Mouse (Mus musculus): ENCODE measurements around the gene Idh3a. TPM values are rescaled to one million over a fixed set of nuclear protein-coding genes. Genes with fewer than 3 reads are reported as not detected.
A peak's percentile ranks its signal among the peaks of the same experiment; 100 is the strongest.

Idh3a gene
- polyA plus RNA-seq, 2 experiments: 40.0 to 90.7 TPM

DNA sequence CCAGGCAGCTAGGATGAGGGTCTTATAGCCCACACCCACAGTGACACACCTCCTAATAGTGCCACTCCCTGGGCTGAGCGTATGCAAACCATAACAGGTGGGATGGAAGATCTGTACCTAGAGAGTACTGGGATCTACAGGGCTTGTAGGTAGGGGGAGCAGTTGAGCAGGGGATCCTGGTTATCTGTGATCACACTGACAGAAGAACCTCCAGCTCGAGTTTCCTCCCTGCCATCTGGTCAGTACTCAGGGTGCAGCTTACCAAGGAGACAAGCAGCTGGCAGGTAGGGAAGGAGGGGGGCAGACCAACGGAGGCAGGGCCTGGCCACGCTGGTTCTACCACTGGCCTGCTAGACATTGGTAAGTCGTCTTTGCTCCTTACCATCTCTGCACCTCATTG is 33.7 kb upstream of the Idh3a start:
- Histone ChIP-seq H3K27ac (no peak overlapping the region), H3K4me1 (replicated peaks; ENCODE audit: control insufficient read depth in 2 of 2, insufficient read depth in 2 of 2, low read length in 1 of 2) (no peaks in the 10 kb centered on the region), H3K27me3 (ENCODE audit: control insufficient read depth, insufficient read depth, low read length) (no peaks in the 10 kb centered on the region), H3K9ac (replicated peaks) (no peak overlapping the region), H3K4me3 (ENCODE audit: insufficient read depth in 1 of 2, low read depth in 2 of 2, low read length in 2 of 2) (no peak overlapping the region), H3K36me3 (replicated peaks; ENCODE audit: control insufficient read depth, insufficient read depth, low read depth) (no peaks in the 10 kb centered on the region), H3K9me3 (ENCODE audit: control insufficient read depth, low read length) (no peaks in the 10 kb centered on the region), H3K4me2 (ENCODE audit: low read depth) (no peak overlapping the region)
- 15% methylated on average over 5 of the region's 5 CpGs for WGBS (ENCODE audit: insufficient replicate concordance)
- ATAC-seq (ENCODE audit: insufficient read depth) (peak; percentile 58; the same call in 1 of the 2 replicates), DNase-seq (ENCODE audit: low read depth in 3 of 3, low spot score in 3 of 3) (peak in 2 of 3 experiments; percentile 17 to 24)
- TF ChIP-seq CTCF (IDR thresholded peaks at IDR 0.05; ENCODE audit: low read depth) (peak; percentile 71), EP300 (IDR thresholded peaks at IDR 0.05; ENCODE audit: low read depth) (no peak)

DNA sequence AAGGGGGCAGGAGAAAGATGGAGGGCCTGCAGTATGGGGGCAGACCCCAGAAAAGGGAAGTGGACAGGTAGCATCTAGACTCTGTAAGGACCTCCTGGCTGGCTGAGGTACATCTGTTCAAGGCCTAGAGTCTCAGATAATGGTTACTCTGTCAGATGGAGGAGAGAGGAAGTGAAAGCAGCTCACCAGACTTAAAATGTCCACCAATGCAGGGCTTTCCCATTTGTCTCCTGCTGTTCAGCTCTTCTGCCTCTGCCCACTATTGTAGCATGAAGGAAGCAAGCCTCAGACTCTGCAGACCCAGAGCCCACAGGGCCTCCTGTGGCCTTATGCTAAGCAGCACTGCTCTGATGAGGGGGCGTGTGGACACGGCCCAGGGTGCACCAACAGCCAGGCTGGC is 31.1 kb upstream of the Idh3a start:
- Histone ChIP-seq H3K9me3 (ENCODE audit: control insufficient read depth, low read length) (no peaks in the 10 kb centered on the region), H3K4me3 (ENCODE audit: insufficient read depth in 1 of 2, low read depth in 2 of 2, low read length in 2 of 2) (no peak overlapping the region), H3K4me1 (replicated peaks; ENCODE audit: control insufficient read depth in 2 of 2, insufficient read depth in 2 of 2, low read length in 1 of 2) (peaks cover 0 to 4% of the 10 kb centered on the region in 2 experiments; a peak in 1 of 4 replicates), H3K27ac (no peak overlapping the region), H3K4me2 (ENCODE audit: low read depth) (no peak overlapping the region), H3K27me3 (ENCODE audit: control insufficient read depth, insufficient read depth, low read length) (no peaks in the 10 kb centered on the region; the same call in 1 of the 2 replicates), H3K36me3 (replicated peaks; ENCODE audit: control insufficient read depth, insufficient read depth, low read depth) (no peaks in the 10 kb centered on the region), H3K9ac (replicated peaks) (no peak overlapping the region)
- TF ChIP-seq EP300 (IDR thresholded peaks at IDR 0.05; ENCODE audit: low read depth): no peak
- no peak for TF ChIP-seq CTCF (IDR thresholded peaks at IDR 0.05; ENCODE audit: low read depth)
- DNase-seq (ENCODE audit: low read depth in 3 of 3, low spot score in 3 of 3): no peak
- no peak for ATAC-seq (ENCODE audit: insufficient read depth)
- 65% methylated on average over 2 of the region's 2 CpGs for WGBS (ENCODE audit: insufficient replicate concordance)

DNA sequence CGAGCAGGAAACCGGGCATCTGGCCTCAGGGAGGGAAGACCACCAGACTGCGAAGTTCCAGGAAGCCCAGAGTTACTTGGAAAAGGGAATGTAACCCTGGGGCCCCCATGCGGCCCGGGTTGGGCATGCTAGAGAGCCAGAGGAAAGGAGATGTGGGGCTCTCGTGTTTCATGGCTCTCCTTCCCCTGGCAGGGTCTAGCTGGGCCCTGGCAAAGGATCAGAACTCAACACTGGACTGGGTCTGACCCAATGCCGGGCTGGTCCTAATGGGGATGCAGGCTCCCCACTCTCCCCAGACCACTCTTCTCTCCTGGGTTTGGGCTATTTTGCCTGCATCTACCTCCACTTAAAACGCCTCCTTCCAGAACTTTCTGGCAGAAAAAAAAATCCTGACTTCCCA is 27.4 kb upstream of the Idh3a start:
- no peak for ATAC-seq (ENCODE audit: insufficient read depth)
- TF ChIP-seq CTCF (IDR thresholded peaks at IDR 0.05; ENCODE audit: low read depth): no peak
- no peak for TF ChIP-seq EP300 (IDR thresholded peaks at IDR 0.05; ENCODE audit: low read depth)
- no peak overlapping the region for H3K27ac ChIP-seq
- H3K9ac ChIP-seq (replicated peaks): no peak overlapping the region
- peaks cover 4 to 8% of the 10 kb centered on the region in 2 experiments for H3K4me1 ChIP-seq (replicated peaks; ENCODE audit: control insufficient read depth in 2 of 2, insufficient read depth in 2 of 2, low read length in 1 of 2)
- no peaks in the 10 kb centered on the region; the same call in 1 of the 2 replicates for H3K27me3 ChIP-seq (ENCODE audit: control insufficient read depth, insufficient read depth, low read length)
- DNase-seq (ENCODE audit: low read depth in 3 of 3, low spot score in 3 of 3): no peak
- H3K36me3 ChIP-seq (replicated peaks; ENCODE audit: control insufficient read depth, insufficient read depth, low read depth): no peaks in the 10 kb centered on the region
- H3K4me3 ChIP-seq (ENCODE audit: insufficient read depth in 1 of 2, low read depth in 2 of 2, low read length in 2 of 2): no peak overlapping the region
- no peak overlapping the region for H3K4me2 ChIP-seq (ENCODE audit: low read depth)
- 65% methylated on average over 8 of the region's 8 CpGs for WGBS (ENCODE audit: insufficient replicate concordance)
- no peaks in the 10 kb centered on the region for H3K9me3 ChIP-seq (ENCODE audit: control insufficient read depth, low read length)

DNA sequence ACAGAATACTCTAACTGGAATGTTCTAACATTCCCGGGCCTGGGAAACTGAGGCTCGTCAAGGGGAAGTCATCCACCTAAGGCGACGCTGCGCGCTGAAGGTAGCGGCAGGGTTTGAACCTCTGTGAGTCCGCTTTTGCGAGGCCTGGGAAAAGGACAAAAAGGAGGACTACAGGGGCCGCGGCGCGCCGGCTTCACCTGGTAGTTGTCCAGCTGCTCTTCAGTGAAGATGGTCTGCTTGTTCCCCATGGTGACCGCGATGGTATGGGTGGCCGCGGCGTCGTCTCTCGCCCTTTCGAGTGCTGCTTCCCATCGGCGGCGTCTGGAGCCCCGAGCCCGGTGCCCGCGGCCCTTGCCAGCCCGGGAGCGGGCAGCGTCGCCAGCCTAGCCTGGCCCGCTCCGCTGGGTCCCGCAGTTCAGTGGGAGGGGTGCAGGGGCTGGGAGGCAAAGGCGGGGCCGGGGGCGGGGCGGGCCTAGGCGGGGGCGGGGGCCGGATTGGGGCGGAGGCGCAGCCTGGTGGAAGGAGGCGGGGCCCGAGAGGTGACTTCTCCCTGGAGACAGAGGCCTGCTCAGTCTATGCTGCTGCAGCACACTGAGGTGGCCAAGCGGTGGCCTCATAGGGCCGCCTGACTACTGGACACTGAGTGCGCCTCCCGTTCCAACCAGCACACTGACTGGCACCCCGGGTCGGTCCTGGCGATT is 26.2 kb upstream of the Idh3a start, which contains the start of gene Cib2:
Cib2 (minus strand) TSS at position 448 of the 701 bp plus-strand sequence.
- Histone ChIP-seq H3K4me1 (replicated peaks; ENCODE audit: control insufficient read depth in 2 of 2, insufficient read depth in 2 of 2, low read length in 1 of 2) (peaks cover 4 to 10% of the 10 kb centered on the region in 2 experiments), H3K36me3 (replicated peaks; ENCODE audit: control insufficient read depth, insufficient read depth, low read depth) (no peaks in the 10 kb centered on the region), H3K4me2 (ENCODE audit: low read depth) (peak within 1 kb of the TSS; percentile 84), H3K4me3 (ENCODE audit: insufficient read depth in 1 of 2, low read depth in 2 of 2, low read length in 2 of 2) (peak within 1 kb of the TSS; percentile 47 to 55), H3K27me3 (ENCODE audit: control insufficient read depth, insufficient read depth, low read length) (no peaks in the 10 kb centered on the region; the same call in 1 of the 2 replicates), H3K9me3 (ENCODE audit: control insufficient read depth, low read length) (no peaks in the 10 kb centered on the region), H3K27ac (no peak within 1 kb of the TSS), H3K9ac (replicated peaks) (peak within 1 kb of the TSS; percentile 48)
- WGBS (ENCODE audit: insufficient replicate concordance): 3% methylated on average over 50 of the region's 54 CpGs
- peak; percentile 45 to 56 (median 50) for DNase-seq (ENCODE audit: low read depth in 3 of 3, low spot score in 3 of 3)
- peak; percentile 95 for ATAC-seq (ENCODE audit: insufficient read depth)
- TF ChIP-seq EP300 (IDR thresholded peaks at IDR 0.05; ENCODE audit: low read depth) (no peak), CTCF (IDR thresholded peaks at IDR 0.05; ENCODE audit: low read depth) (peak; percentile 54)

DNA sequence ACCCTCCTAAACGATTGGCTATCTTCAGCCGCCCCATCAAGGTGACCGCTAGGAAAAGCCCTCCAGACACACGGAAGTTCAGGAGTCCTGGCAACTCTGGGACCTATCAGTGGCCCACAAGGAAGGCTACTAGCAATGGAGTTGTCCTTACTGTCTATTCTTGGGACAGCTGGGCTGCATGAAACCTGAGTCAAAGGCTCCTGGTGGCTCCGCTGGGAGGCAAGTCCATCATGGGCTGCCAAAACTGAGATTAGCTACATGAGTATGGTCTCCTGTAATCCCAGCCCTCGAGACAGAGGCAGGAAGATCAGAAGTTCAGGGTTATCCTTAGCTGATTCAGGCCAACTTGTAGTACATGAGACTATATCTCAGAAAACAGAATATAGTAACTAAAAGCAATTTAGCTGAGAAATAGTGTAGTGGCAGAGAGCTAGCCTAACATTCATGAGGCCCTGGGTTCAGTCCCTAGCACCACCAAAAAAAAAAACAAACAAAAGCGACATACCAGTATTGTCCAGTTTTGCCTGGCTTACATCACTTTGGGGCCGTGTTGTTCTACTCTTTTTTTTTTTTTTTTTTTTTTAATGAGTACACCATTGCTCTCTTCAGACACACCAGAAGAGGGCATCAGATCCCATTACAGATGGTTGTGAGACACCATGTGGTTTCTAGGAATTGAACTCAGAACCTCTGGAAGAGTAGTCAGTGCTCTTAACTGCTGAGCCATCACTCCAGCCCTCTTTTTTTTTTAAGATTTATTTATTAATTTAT is 25.1 kb upstream of the Idh3a start:
- Histone ChIP-seq H3K27ac (no peak overlapping the region), H3K27me3 (ENCODE audit: control insufficient read depth, insufficient read depth, low read length) (no peaks in the 10 kb centered on the region; the same call in 1 of the 2 replicates), H3K9ac (replicated peaks) (no peak overlapping the region), H3K36me3 (replicated peaks; ENCODE audit: control insufficient read depth, insufficient read depth, low read depth) (no peaks in the 10 kb centered on the region), H3K4me3 (ENCODE audit: insufficient read depth in 1 of 2, low read depth in 2 of 2, low read length in 2 of 2) (no peak overlapping the region), H3K4me1 (replicated peaks; ENCODE audit: control insufficient read depth in 2 of 2, insufficient read depth in 2 of 2, low read length in 1 of 2) (peaks cover 4 to 10% of the 10 kb centered on the region in 2 experiments), H3K9me3 (ENCODE audit: control insufficient read depth, low read length) (no peaks in the 10 kb centered on the region), H3K4me2 (ENCODE audit: low read depth) (no peak overlapping the region)
- ATAC-seq (ENCODE audit: insufficient read depth): no peak
- TF ChIP-seq EP300 (IDR thresholded peaks at IDR 0.05; ENCODE audit: low read depth) (no peak), CTCF (IDR thresholded peaks at IDR 0.05; ENCODE audit: low read depth) (no peak)
- 66% methylated on average over 8 of the region's 8 CpGs for WGBS (ENCODE audit: insufficient replicate concordance)
- no peak for DNase-seq (ENCODE audit: low read depth in 3 of 3, low spot score in 3 of 3)
